Mouse (Mus musculus) left cerebral cortex, postnatal 36 days (tissue): ENCODE data around the gene Gm15023. TPM values are rescaled to one million over a fixed set of nuclear protein-coding genes. Genes with fewer than 3 reads are reported as not detected.
"Not testable (repeated sequence)": the region's sequence is repeated elsewhere in the genome, so short reads cannot be mapped to it uniquely, and the experiment has no call there.

Experiments used
- DNase-seq, 2 experiments: peaks; one replicate each; pipeline ENCODE4 v3.0.0; 2021 to 2022; ENCODE audit warnings: low spot score in 2 of 2, mixed read lengths in 1 of 2
- intact Hi-C: fragments of 180-260 bp; cut with DNase I; formaldehyde crosslinking; loops from one replicate; pipeline ENCODE4 v1.15.1; 2025
- total RNA-seq, 2 experiments: library from RNA; stranded (reverse); gene quantifications; 2 replicates each; pipeline ENCODE4 v1.2.3; 2021

The Gm15023 gene
- total RNA-seq: not detected

DNA sequence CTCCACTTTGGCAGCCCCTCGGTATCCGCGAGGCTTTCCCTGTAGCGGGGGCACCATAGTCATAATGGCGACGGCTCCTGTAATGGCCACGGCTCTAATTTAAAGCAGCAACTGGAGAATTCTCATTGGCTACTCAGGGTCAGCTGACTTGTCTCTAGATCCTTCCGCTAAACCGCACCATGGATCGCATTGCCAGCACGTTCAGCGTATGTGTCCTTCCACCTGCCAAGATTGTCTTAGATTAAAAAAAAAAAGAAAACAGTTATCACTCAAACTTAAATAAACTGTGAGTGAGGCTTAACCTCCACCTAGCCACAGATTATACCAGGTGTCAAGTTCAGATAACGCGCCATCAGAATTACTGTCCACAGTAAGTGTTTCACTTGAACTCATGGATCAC is at the start of gene Gm15023:
Gm15023 (minus strand) TSS at position 101 of the 400 bp plus-strand sequence.
- DNase-seq, intact Hi-C loops: not testable (repeated sequence)

DNA sequence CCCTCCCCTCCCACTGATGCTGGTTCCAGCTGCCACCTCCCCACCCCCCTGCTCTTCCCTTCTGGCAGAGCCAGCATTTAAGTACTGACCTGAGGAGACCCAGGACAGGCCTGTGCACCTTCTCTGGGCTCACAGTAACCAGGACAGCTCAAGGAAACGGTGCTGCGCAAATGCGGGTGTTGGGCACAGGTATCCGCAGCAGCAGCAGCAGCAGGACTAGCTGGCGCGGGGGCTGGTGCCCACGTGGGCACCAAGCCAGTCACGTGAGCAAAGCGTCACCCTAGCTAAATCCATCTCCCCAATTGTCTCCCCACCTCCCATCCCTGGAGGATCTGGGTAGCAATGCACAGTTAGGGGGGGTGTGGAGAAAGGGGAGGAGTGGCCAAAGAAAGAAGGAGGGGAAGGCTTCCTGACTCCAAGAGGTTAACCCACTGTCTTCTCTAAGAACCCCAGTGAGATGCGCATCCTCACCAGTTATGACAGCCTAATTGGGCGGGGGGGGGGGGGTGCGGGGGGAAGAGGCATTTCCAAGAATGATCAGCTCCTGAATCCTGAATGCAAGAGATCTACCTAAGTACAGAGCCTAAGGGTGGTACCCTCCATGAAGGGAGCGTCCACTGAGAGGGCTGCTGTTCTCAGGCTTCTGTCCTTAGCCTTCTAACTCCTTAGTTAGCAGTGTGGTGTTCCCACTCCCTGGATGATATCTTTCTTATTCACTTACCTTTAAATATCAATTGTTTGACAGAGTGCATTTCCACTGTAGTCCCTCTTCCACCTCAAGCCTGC is 33.2 kb upstream of the Gm15023 start, which contains the start of gene Tceal6:
Tceal6 (minus strand) TSS at position 252 of the 786 bp plus-strand sequence.
- peak; percentile 28 for DNase-seq
- intact Hi-C loops: no loop called here

DNA sequence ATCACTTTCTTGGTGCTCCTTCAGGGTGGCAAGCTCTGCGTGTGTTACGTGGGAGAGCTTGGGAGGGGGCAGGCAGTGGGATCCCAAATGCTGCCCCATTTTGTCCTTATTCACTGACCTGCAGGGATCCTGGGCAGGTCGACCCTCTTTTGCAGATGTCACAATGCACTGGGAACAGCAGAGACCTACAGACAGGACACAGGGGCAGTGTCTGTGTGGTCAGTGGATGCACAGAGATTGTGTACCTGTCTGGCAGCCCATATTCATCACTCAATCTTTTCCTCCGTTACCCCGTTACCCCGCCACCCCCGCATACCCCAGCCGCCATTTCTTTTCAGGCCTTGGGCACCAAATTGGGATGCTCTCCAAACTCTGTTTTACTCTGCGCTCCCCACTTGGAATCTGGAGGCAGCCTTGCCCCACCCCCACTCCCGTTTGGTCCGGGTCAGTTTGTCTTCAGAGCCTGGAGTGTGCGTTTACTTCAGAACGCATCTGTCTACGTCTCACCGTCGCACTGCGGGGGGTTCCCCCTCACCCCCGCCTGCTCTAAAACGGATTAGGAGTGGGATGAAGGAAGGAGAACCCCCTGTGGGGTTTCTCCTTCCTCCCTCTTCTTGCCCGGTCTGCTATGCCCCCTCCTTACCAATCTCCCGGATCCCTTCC is 32.5 kb upstream of the Gm15023 start:
- intact Hi-C loops: not testable (repeated sequence)
- DNase-seq: peak in 1 of 2 experiments; percentile 10

DNA sequence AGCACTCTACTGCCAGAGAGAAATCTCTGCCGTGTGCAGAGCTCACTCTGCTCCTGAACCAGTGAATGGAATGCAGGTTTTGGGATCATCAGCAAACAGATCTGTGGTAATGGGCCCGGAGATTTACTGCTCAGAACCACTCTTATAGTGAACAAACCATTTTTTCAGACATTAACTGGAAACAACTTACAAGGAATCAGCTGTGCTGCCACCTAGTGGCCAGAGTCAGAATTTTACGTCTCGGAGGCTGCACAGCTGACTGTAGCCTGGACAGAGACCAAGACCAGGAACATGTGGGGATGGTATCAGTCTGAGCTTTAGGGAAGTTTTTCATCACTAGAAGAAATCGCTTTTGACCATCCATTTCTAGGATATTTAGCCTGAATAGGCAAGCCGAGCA is 12.5 kb upstream of the Gm15023 start:
- DNase-seq, intact Hi-C loops: not testable (repeated sequence)

DNA sequence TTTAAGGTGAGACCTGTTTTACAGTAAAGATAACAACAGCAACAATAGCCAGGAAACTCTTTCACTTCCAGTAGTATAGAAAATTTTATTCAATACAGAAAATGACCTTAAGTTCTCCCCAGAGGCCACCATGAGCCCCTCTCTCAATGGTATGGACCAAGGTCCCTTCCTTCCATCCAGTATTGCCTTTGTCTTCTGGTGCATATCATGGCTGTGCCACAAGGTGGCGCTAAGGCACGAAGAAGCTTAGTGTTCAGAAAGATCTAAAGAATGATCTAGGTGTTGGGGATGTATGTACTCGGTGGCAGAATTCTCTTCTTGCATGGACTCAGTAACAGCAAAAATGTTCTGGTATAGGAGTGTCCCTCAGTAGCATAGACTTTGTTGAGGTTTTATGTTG is 11.2 kb upstream of the Gm15023 start:
- intact Hi-C loops, DNase-seq: not testable (repeated sequence)

Other genes starting within 250 kb of the Gm15023 start
- not detected for gene Nxf2, start 212.9 kb downstream of the Gm15023 start, total RNA-seq
- gene Zmat1, start 168.4 kb downstream of the Gm15023 start, total RNA-seq: 10 to 100 TPM in 1 of 2 experiments, 1 to 10 TPM in 1; 8.9 to 10.3 TPM
- gene Tceal6, start 33.1 kb upstream of the Gm15023 start, total RNA-seq: 100 to 1,000 TPM; 103 to 115 TPM
- gene Pramel3, start 124.7 kb upstream of the Gm15023 start, total RNA-seq: not detected
- not detected for gene Gm5128, start 195.7 kb upstream of the Gm15023 start, total RNA-seq